Mouse (Mus musculus): ENCODE results near the gene Wnk4. TPM values are rescaled to one million over a fixed set of nuclear protein-coding genes. Genes with fewer than 3 reads are reported as not detected.
"Not testable (repeated sequence)": the region's sequence is repeated elsewhere in the genome, so short reads cannot be mapped to it uniquely, and the experiment has no call there.

Gene Wnk4
- polyA plus RNA-seq, 1 experiment: not detected

DNA sequence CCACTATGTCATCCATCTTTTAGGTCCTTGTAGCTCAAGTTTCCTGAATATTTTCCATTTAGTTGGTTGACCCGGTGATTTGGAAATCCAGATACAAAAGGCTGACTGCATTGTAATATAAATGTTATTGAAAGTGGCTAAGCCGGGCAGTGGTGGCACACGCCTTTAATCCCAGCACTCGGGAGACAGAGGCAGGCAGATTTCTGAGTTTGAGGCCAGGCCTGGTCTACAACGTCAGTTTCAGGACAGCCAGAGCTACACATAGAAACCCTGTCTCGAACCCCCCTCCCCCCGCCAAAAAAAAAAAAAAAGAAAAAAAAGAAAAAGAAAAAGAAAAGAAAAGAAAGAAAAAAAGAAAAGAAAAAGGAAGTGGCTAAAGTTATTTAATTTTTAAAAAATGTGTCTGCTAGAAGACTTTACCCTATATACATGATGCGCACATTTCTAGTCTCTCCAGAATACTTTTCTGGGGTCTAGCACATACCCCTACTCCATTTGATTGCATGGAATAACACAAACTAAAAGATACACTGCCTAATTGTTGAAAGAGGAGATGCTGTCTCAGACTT lies 54.8 kb downstream of the Wnk4 start:
- Histone ChIP-seq H3K4me3 (ENCODE audit: insufficient read depth, low read depth, low read length) (peak overlapping the region; percentile 93), H3K4me1 (ENCODE audit: control insufficient read depth, insufficient read depth, insufficient read length, low read length) (peaks cover 3% of the 10 kb centered on the region; the same call in 1 of the 2 replicates), H3K27ac (replicated peaks; ENCODE audit: low read depth, low read length) (peak overlapping the region; percentile 95; the same call in 1 of the 2 replicates)

GRCm38 (mm10) chr11:101315665-101316500 lies 55.5 kb downstream of the Wnk4 start, which contains the start of gene Psme3:
TSS of gene Psme3 (plus strand) at chr11:101316213.
- H3K4me1 ChIP-seq (ENCODE audit: control insufficient read depth, insufficient read depth, insufficient read length, low read length): peaks cover 3% of the 10 kb centered on the region; the same call in 1 of the 2 replicates
- peak within 1 kb of the TSS; percentile 95 for H3K27ac ChIP-seq (replicated peaks; ENCODE audit: low read depth, low read length)
- peak within 1 kb of the TSS; percentile 93 for H3K4me3 ChIP-seq (ENCODE audit: insufficient read depth, low read depth, low read length)

- peak overlapping the region; percentile 76 for H3K27ac ChIP-seq (replicated peaks; ENCODE audit: low read depth, low read length)
- peaks cover 3% of the 10 kb centered on the region; the same call in 1 of the 2 replicates for H3K4me1 ChIP-seq (ENCODE audit: control insufficient read depth, insufficient read depth, insufficient read length, low read length)
- H3K4me3 ChIP-seq (ENCODE audit: insufficient read depth, low read depth, low read length): peak overlapping the region; percentile 93
Observed at GRCm38 (mm10) chr11:101316501-101316917, 56.1 kb downstream of the Wnk4 start.

DNA sequence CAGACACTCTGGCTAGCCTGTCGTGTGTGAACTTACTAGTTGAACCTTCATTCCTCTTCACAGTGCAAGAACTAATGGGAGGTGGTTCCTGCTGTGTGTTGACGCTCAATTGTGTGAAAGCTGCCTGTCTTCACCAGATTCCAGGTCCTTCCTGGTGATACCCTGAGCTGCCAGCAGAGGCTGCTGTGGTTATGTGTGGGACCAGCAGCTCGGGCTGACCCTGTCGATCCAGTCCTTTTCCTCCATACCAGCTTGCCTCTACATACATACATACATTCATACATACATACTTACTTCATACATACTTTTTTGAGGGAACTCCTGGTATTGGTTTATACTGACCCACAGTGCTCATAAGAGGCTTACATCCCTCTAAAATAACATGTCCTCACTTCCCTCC lies 63.2 kb downstream of the Wnk4 start:
- H3K27ac ChIP-seq (replicated peaks; ENCODE audit: low read depth, low read length): no peak overlapping the region
- no peaks in the 10 kb centered on the region for H3K4me1 ChIP-seq (ENCODE audit: control insufficient read depth, insufficient read depth, insufficient read length, low read length)
- H3K4me3 ChIP-seq (ENCODE audit: insufficient read depth, low read depth, low read length): no peak overlapping the region

DNA sequence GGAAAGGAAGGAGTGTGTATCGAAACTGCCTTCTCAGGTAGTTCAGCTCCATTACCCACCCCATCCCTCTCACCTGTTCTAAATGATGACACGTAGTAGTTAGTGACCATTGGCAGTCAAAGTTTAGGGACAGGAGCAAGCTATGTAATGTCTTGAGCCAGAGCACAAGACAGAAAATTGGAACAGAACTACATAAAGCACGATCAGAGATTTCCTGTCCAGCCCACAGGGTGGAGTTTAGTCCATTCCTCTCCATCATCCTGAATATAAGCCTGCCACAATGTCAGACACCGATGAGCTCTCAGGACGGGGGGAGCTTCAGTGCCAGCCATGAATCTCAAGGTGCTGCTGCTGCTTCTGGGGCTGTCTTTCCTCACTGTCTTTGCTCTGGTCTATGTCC lies 64.4 kb downstream of the Wnk4 start, which contains the start of gene Aoc2:
Aoc2 (plus strand) TSS at position 301 of the 400 bp plus-strand sequence.
- peaks cover 3% of the 10 kb centered on the region for H3K4me1 ChIP-seq (ENCODE audit: control insufficient read depth, insufficient read depth, insufficient read length, low read length)
- H3K4me3 ChIP-seq (ENCODE audit: insufficient read depth, low read depth, low read length): no peak within 1 kb of the TSS
- no peak within 1 kb of the TSS for H3K27ac ChIP-seq (replicated peaks; ENCODE audit: low read depth, low read length)

DNA sequence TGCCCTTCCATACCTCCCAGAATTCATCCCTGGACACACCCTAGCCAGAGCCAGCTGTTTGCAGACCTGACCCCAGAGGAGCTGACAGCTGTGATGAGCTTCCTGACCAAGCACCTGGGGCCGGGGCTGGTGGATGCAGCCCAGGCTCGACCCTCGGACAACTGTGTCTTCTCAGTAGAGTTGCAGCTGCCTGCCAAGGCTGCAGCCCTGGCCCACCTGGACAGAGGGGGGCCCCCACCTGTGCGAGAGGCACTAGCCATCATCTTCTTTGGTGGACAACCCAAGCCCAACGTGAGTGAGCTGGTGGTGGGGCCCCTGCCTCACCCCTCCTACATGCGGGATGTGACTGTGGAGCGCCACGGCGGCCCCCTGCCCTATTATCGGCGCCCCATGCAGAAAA lies 64.8 kb downstream of the Wnk4 start:
- not testable (repeated sequence) for H3K4me3 ChIP-seq (ENCODE audit: insufficient read depth, low read depth, low read length); H3K4me1 ChIP-seq (ENCODE audit: control insufficient read depth, insufficient read depth, insufficient read length, low read length)

GRCm38 (mm10) chr11:101326147-101326546 lies 65.8 kb downstream of the Wnk4 start:
- no peak overlapping the region for H3K4me3 ChIP-seq (ENCODE audit: insufficient read depth, low read depth, low read length)
- no peak overlapping the region for H3K27ac ChIP-seq (replicated peaks; ENCODE audit: low read depth, low read length)
- H3K4me1 ChIP-seq (ENCODE audit: control insufficient read depth, insufficient read depth, insufficient read length, low read length): peaks cover 3% of the 10 kb centered on the region

More for the DNA sequence above, 64.8 kb downstream of the Wnk4 start:
- not testable (repeated sequence) for H3K27ac ChIP-seq (replicated peaks; ENCODE audit: low read depth, low read length)

Other genes starting within 250 kb of the Wnk4 start
- 4.4 and 7.1 TPM in 2 replicates for gene Naglu, start 190.6 kb upstream of the Wnk4 start, polyA plus RNA-seq (2012; ENCODE audit: insufficient read depth, insufficient read length, missing spikeins)
- not detected in 2 replicates for gene Hsd17b1, start 182.2 kb upstream of the Wnk4 start, polyA plus RNA-seq (2012; ENCODE audit: insufficient read depth, insufficient read length, missing spikeins)
- 98.3 and 102 TPM in 2 replicates for gene Coasy, start 178.0 kb upstream of the Wnk4 start, polyA plus RNA-seq (2012; ENCODE audit: insufficient read depth, insufficient read length, missing spikeins)
- gene Mlx, start 173.3 kb upstream of the Wnk4 start, polyA plus RNA-seq (2012; ENCODE audit: insufficient read depth, insufficient read length, missing spikeins): 55.0 and 67.5 TPM in 2 replicates
- gene Psmc3ip, start 165.1 kb upstream of the Wnk4 start, polyA plus RNA-seq (2012; ENCODE audit: insufficient read depth, insufficient read length, missing spikeins): 1.7 and 3.6 TPM in 2 replicates
- 43.7 and 49.6 TPM in 2 replicates for gene Retreg3, start 140.7 kb upstream of the Wnk4 start, polyA plus RNA-seq (2012; ENCODE audit: insufficient read depth, insufficient read length, missing spikeins)
- 46.6 and 49.2 TPM in 2 replicates for gene Tubg1, start 140.6 kb upstream of the Wnk4 start, polyA plus RNA-seq (2012; ENCODE audit: insufficient read depth, insufficient read length, missing spikeins)
- 1.1 and 1.9 TPM in 2 replicates for gene Tubg2, start 104.7 kb upstream of the Wnk4 start, polyA plus RNA-seq (2012; ENCODE audit: insufficient read depth, insufficient read length, missing spikeins)
- 7.2 and 11.2 TPM in 2 replicates for gene Cntnap1, start 90.0 kb upstream of the Wnk4 start, polyA plus RNA-seq (2012; ENCODE audit: insufficient read depth, insufficient read length, missing spikeins)
- 21.8 and 33.6 TPM in 2 replicates for gene Plekhh3, start 89.2 kb upstream of the Wnk4 start, polyA plus RNA-seq (2012; ENCODE audit: insufficient read depth, insufficient read length, missing spikeins)
- 1.2 TPM in 1 of 2 replicates, not detected in the other for gene Ccr10, start 85.1 kb upstream of the Wnk4 start, polyA plus RNA-seq (2012; ENCODE audit: insufficient read depth, insufficient read length, missing spikeins)
- gene Ezh1, start 34.1 kb upstream of the Wnk4 start, polyA plus RNA-seq (2012; ENCODE audit: insufficient read depth, insufficient read length, missing spikeins): 13.3 and 20.7 TPM in 2 replicates
- gene Ramp2, start 14.5 kb upstream of the Wnk4 start, polyA plus RNA-seq (2012; ENCODE audit: insufficient read depth, insufficient read length, missing spikeins): 20.0 and 27.6 TPM in 2 replicates
- 109 and 141 TPM in 2 replicates for gene Vps25, start 6.9 kb upstream of the Wnk4 start, polyA plus RNA-seq (2012; ENCODE audit: insufficient read depth, insufficient read length, missing spikeins)
- 0.75 and 0.79 TPM in 2 replicates for gene Cntd1, start 18.4 kb downstream of the Wnk4 start, polyA plus RNA-seq (2012; ENCODE audit: insufficient read depth, insufficient read length, missing spikeins)
- 134 and 144 TPM in 2 replicates for gene Coa3, start 18.5 kb downstream of the Wnk4 start, polyA plus RNA-seq (2012; ENCODE audit: insufficient read depth, insufficient read length, missing spikeins)
- gene Becn1, start 41.7 kb downstream of the Wnk4 start, polyA plus RNA-seq (2012; ENCODE audit: insufficient read depth, insufficient read length, missing spikeins): 38.3 and 48.7 TPM in 2 replicates
- gene Psme3, start 55.6 kb downstream of the Wnk4 start, polyA plus RNA-seq (2012; ENCODE audit: insufficient read depth, insufficient read length, missing spikeins): 58.0 and 79.6 TPM in 2 replicates
- 0.55 TPM in 1 of 2 replicates, not detected in the other for gene Aoc2, start 64.5 kb downstream of the Wnk4 start, polyA plus RNA-seq (2012; ENCODE audit: insufficient read depth, insufficient read length, missing spikeins)
- 156 and 209 TPM in 2 replicates for gene Aoc3, start 70.0 kb downstream of the Wnk4 start, polyA plus RNA-seq (2012; ENCODE audit: insufficient read depth, insufficient read length, missing spikeins)
- gene G6pc, start 107.0 kb downstream of the Wnk4 start, polyA plus RNA-seq (2012; ENCODE audit: insufficient read depth, insufficient read length, missing spikeins): not detected in 2 replicates
- 20.2 and 30.5 TPM in 2 replicates for gene Aarsd1, start 157.0 kb downstream of the Wnk4 start, polyA plus RNA-seq (2012; ENCODE audit: insufficient read depth, insufficient read length, missing spikeins)
- gene Gm27029, start 164.2 kb downstream of the Wnk4 start, polyA plus RNA-seq (2012; ENCODE audit: insufficient read depth, insufficient read length, missing spikeins): 7.1 and 9.8 TPM in 2 replicates
- 5.6 and 5.8 TPM in 2 replicates for gene Rundc1, start 164.5 kb downstream of the Wnk4 start, polyA plus RNA-seq (2012; ENCODE audit: insufficient read depth, insufficient read length, missing spikeins)
- 3.8 and 4.2 TPM in 2 replicates for gene Ptges3l, start 164.8 kb downstream of the Wnk4 start, polyA plus RNA-seq (2012; ENCODE audit: insufficient read depth, insufficient read length, missing spikeins)
- 376 and 386 TPM in 2 replicates for gene Rpl27, start 181.7 kb downstream of the Wnk4 start, polyA plus RNA-seq (2012; ENCODE audit: insufficient read depth, insufficient read length, missing spikeins)
- 14.8 and 19.7 TPM in 2 replicates for gene Ifi35, start 187.8 kb downstream of the Wnk4 start, polyA plus RNA-seq (2012; ENCODE audit: insufficient read depth, insufficient read length, missing spikeins)
- gene Rnd2, start 204.4 kb downstream of the Wnk4 start, polyA plus RNA-seq (2012; ENCODE audit: insufficient read depth, insufficient read length, missing spikeins): 3.7 and 3.8 TPM in 2 replicates
- 16.0 and 22.4 TPM in 2 replicates for gene Vat1, start 205.7 kb downstream of the Wnk4 start, polyA plus RNA-seq (2012; ENCODE audit: insufficient read depth, insufficient read length, missing spikeins)